Mouse (Mus musculus): Measurements from ENCODE around the gene Rbm18.

GRCm38 (mm10) chr2:36103069-36103554, 33.5 kb downstream of the Rbm18 start:
- TF ChIP-seq CTCF (IDR thresholded peaks at IDR 0.05; ENCODE audit: low read depth): no peak
- no peak for TF ChIP-seq EP300 (IDR thresholded peaks at IDR 0.05; ENCODE audit: low read depth)
